Mouse (Mus musculus) embryonic facial prominence, embryonic 12.5 days (tissue): ENCODE results near the gene Atl1. TPM values are rescaled to one million over a fixed set of nuclear protein-coding genes. Genes with fewer than 3 reads are reported as not detected.

Experiments used
- ATAC-seq: fragments of 200-750 bp; cut with Nextera tagmentation; 2 replicates; pipeline ENCODE4 v1.8.0; 2017; ENCODE audit not compliant: insufficient number of reproducible peaks, insufficient read depth, low FRiP score, low TSS enrichment
- H3K27ac ChIP-seq: fragments of 300-500 bp; sonication (generic); 2 replicates; pipeline ENCODE4 v1.5.1; 2016; ENCODE audit warnings: mild to moderate bottlenecking
- H3K27me3 ChIP-seq: fragments of 300-500 bp; sonication (generic); 2 replicates; pipeline ENCODE4 v1.6.1; 2016; ENCODE audit warnings: mild to moderate bottlenecking, moderate library complexity
- H3K36me3 ChIP-seq: fragments of 300-500 bp; sonication (generic); 2 replicates; pipeline ENCODE4 v1.6.1; 2016; ENCODE audit warnings: mild to moderate bottlenecking
- H3K4me1 ChIP-seq: fragments of 300-500 bp; sonication (generic); 2 replicates; pipeline ENCODE4 v1.6.1; 2016
- H3K4me2 ChIP-seq: fragments of 300-500 bp; sonication (generic); replicated peaks from 2 replicates; pipeline ENCODE4 v1.6.1; 2016; ENCODE audit warnings: mild to moderate bottlenecking, moderate library complexity
- H3K4me3 ChIP-seq: fragments of 300-500 bp; sonication (generic); 2 replicates; pipeline ENCODE4 v1.5.1; 2016; ENCODE audit warnings: mild to moderate bottlenecking
- H3K9ac ChIP-seq: fragments of 300-500 bp; sonication (generic); 2 replicates; pipeline ENCODE4 v1.6.1; 2016; ENCODE audit warnings: mild to moderate bottlenecking, moderate library complexity
- H3K9me3 ChIP-seq: fragments of 300-500 bp; sonication (generic); 2 replicates; pipeline ENCODE4 v1.6.1; 2016; ENCODE audit warnings: mild to moderate bottlenecking, moderate library complexity
- WGBS: fragments of 180-500 bp; shearing (Covaris S2); methylation state at CpG from one replicate; pipeline ENCODE4 v1.1.7; 2016; 5-methylcytosine and 5-hydroxymethylcytosine counted together
- polyA plus RNA-seq: library from polyadenylated mRNA; unstranded; fragments of >200 nt; fragmentation: Nextera tagmentation; extraction: Ambion mirVana; gene quantifications from 2 replicates; pipeline ENCODE4 v1.2.1, GENCODE M21; 2016

Atl1 gene
- polyA plus RNA-seq, 1 experiment from 2014 or later: 9.4 TPM

DNA sequence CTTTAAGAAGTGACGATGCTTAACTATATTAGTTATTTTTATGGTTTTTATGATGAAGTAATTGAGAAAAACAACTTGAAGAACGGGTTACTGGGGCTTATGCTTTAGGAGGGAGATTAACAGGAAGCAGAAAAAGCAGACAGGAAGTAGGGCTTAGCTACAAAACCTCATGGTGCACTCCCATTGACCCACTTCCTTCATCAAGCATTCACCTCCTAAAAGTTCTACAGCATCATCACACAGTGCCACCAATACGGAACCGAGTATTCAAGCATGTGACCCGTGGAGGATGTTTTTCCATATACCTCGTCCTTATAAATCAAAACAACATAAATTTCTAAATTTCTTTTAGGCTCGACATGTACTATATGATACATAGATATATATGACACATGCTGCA, 20.3 kb downstream of the Atl1 start:
- no peaks in the 10 kb centered on the region for H3K9me3 ChIP-seq
- H3K4me1 ChIP-seq: peaks cover 10% of the 10 kb centered on the region
- 83% methylated on average over 7 of the region's 7 CpGs for WGBS
- no peak overlapping the region for H3K4me3 ChIP-seq
- H3K4me2 ChIP-seq: no peak overlapping the region
- no peak for ATAC-seq
- no peaks in the 10 kb centered on the region for H3K36me3 ChIP-seq
- no peaks in the 10 kb centered on the region for H3K27me3 ChIP-seq
- no peak overlapping the region for H3K27ac ChIP-seq
- no peak overlapping the region for H3K9ac ChIP-seq

DNA sequence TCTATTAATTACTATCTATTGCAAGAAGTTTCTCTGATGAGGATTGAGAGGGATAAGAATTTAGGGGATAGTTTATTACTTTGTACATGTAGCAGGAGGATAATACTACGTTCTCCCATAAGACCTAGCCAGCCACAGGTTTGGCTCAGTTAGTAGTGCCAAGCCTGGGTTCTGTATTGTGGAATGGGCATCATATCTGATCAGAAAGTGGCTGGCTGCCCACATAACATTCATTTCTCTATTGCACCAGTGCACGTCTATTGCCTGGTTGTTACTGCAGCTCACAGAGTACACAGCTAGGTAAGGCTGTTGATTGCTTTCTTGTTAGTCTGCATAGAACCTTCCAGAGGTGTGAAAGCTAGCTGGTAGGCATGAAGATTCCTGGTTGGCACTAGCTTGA, 25.5 kb downstream of the Atl1 start:
- 83% methylated on average over 2 of the region's 2 CpGs for WGBS

DNA sequence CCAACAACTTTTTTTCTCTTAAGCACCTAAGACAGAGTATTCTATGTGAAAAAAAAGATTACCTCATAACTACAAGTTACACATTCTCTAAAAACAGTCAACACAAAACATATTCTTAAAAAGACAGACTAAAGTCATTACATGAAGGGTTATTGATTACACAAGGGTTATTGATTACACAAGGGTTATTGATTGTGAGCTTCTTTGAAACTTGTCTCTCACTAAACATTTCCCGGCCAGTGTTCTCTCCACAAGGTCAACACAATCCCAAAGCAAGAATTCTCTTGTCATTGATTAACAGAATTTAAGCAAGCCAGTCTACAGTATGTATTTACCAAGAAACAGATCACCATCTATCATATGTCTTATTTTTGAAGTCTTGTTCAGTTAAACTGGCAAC, 29.7 kb downstream of the Atl1 start:
- Histone ChIP-seq H3K9me3 (no peaks in the 10 kb centered on the region), H3K27me3 (no peaks in the 10 kb centered on the region), H3K4me3 (no peak overlapping the region), H3K36me3 (no peaks in the 10 kb centered on the region), H3K4me2 (no peak overlapping the region), H3K27ac (no peak overlapping the region), H3K9ac (no peak overlapping the region), H3K4me1 (no peaks in the 10 kb centered on the region)
- ATAC-seq: no peak
- 87% methylated on average over 1 of the region's 1 CpGs for WGBS

More for the DNA sequence above, 25.5 kb downstream of the Atl1 start:
- Histone ChIP-seq H3K4me3 (no peak overlapping the region), H3K4me1 (no peaks in the 10 kb centered on the region), H3K9me3 (no peaks in the 10 kb centered on the region), H3K36me3 (no peaks in the 10 kb centered on the region), H3K27ac (no peak overlapping the region), H3K4me2 (no peak overlapping the region), H3K27me3 (no peaks in the 10 kb centered on the region), H3K9ac (no peak overlapping the region)
- no peak for ATAC-seq

DNA sequence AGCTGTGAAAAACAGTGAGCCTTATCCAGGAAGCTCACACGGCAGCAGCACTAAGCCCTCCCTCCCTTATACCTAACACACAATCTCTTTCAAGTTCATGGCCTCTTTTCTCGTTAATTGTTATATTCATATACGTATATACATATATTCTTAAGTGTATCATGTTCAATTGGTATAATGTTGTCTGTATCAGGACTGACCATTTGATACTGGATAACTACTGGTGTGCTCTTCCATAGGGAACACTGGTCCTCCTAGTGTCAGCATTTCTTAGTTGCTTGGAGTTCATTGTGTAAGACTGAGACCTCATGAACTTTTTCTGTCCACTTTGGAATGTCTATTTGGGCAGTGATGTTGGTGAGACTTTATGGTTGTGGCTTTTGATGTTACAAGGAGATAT, 30.7 kb downstream of the Atl1 start:
- Histone ChIP-seq H3K4me1 (no peaks in the 10 kb centered on the region), H3K4me3 (no peak overlapping the region), H3K4me2 (no peak overlapping the region), H3K9me3 (no peaks in the 10 kb centered on the region), H3K9ac (no peak overlapping the region), H3K27ac (no peak overlapping the region), H3K36me3 (no peaks in the 10 kb centered on the region), H3K27me3 (no peaks in the 10 kb centered on the region)
- ATAC-seq: no peak
- 73% methylated on average over 3 of the region's 3 CpGs for WGBS

DNA sequence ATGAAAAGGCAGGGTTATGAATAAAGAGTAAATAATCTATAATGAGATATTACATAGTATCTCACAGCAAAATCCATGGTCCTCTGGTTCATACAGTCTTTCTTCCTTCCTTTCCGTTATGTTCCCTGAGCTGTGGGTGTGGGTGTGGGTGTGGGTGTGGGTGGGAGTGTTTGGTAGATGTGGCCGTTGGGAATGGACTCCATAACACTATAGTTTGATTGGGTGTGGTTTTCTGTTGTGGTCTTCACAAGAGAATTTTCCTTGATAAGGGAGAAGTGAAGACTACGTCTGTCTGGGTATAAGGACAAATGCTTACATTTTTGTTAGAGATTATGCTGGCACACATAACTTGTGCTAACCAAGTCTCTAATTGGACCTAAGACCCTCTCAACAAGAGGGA, 31.2 kb downstream of the Atl1 start:
- 64% methylated on average over 3 of the region's 3 CpGs for WGBS
- Histone ChIP-seq H3K27me3 (no peaks in the 10 kb centered on the region), H3K9me3 (no peaks in the 10 kb centered on the region), H3K9ac (no peak overlapping the region), H3K4me2 (no peak overlapping the region), H3K4me3 (no peak overlapping the region), H3K4me1 (no peaks in the 10 kb centered on the region), H3K36me3 (no peaks in the 10 kb centered on the region), H3K27ac (no peak overlapping the region)
- ATAC-seq: no peak

DNA sequence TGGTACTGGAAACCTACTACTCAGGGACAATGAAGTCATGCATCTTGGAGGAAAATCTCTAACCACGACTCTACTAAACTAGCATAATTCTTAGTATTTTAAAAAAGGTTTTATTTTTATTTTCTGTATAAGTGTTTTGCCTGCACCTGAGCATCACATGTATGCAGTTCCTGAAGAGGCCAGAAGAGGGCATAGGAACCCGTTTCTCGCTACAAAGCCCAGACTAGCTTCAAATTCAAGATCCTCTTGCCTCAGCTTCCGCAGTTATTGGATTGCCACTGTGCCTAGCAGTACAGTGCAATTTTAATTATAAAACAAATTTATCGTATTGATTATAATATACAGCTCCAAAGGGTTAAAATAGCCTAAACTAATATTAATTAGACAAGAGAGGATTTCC, 31.6 kb downstream of the Atl1 start:
- no peak overlapping the region for H3K4me3 ChIP-seq
- H3K27ac ChIP-seq: no peak overlapping the region
- no peaks in the 10 kb centered on the region for H3K36me3 ChIP-seq
- WGBS: 11% methylated on average over 5 of the region's 5 CpGs
- no peak overlapping the region for H3K9ac ChIP-seq
- H3K9me3 ChIP-seq: no peaks in the 10 kb centered on the region
- H3K4me2 ChIP-seq: no peak overlapping the region
- H3K4me1 ChIP-seq: no peaks in the 10 kb centered on the region
- ATAC-seq: no peak
- H3K27me3 ChIP-seq: no peaks in the 10 kb centered on the region

GRCm38 (mm10) chr12:69926716-69927115, 34.3 kb downstream of the Atl1 start:
- no peak overlapping the region for H3K4me3 ChIP-seq
- no peaks in the 10 kb centered on the region for H3K4me1 ChIP-seq
- H3K9me3 ChIP-seq: no peaks in the 10 kb centered on the region
- H3K36me3 ChIP-seq: no peaks in the 10 kb centered on the region
- H3K9ac ChIP-seq: no peak overlapping the region
- H3K27ac ChIP-seq: no peak overlapping the region
- ATAC-seq: no peak
- 52% methylated on average over 7 of the region's 7 CpGs for WGBS
- H3K4me2 ChIP-seq: no peak overlapping the region
- H3K27me3 ChIP-seq: no peaks in the 10 kb centered on the region

GRCm38 (mm10) chr12:69937731-69938130, 45.3 kb downstream of the Atl1 start:
- peaks cover 3% of the 10 kb centered on the region for H3K36me3 ChIP-seq
- no peak overlapping the region for H3K27ac ChIP-seq
- no peak overlapping the region for H3K4me2 ChIP-seq
- 78% methylated on average over 5 of the region's 5 CpGs for WGBS
- no peak for ATAC-seq
- H3K27me3 ChIP-seq: no peaks in the 10 kb centered on the region
- no peak overlapping the region for H3K9ac ChIP-seq
- no peaks in the 10 kb centered on the region for H3K9me3 ChIP-seq
- H3K4me1 ChIP-seq: no peaks in the 10 kb centered on the region
- H3K4me3 ChIP-seq: no peak overlapping the region

- Histone ChIP-seq H3K4me1 (no peaks in the 10 kb centered on the region), H3K27me3 (no peaks in the 10 kb centered on the region), H3K9me3 (no peaks in the 10 kb centered on the region), H3K27ac (no peak overlapping the region), H3K4me2 (no peak overlapping the region), H3K4me3 (no peak overlapping the region), H3K36me3 (peaks cover 3% of the 10 kb centered on the region), H3K9ac (no peak overlapping the region)
- 57% methylated on average over 2 of the region's 2 CpGs for WGBS
- no peak for ATAC-seq
These were observed 46.9 kb downstream of the Atl1 start for GRCm38 (mm10) chr12:69939291-69939690.

DNA sequence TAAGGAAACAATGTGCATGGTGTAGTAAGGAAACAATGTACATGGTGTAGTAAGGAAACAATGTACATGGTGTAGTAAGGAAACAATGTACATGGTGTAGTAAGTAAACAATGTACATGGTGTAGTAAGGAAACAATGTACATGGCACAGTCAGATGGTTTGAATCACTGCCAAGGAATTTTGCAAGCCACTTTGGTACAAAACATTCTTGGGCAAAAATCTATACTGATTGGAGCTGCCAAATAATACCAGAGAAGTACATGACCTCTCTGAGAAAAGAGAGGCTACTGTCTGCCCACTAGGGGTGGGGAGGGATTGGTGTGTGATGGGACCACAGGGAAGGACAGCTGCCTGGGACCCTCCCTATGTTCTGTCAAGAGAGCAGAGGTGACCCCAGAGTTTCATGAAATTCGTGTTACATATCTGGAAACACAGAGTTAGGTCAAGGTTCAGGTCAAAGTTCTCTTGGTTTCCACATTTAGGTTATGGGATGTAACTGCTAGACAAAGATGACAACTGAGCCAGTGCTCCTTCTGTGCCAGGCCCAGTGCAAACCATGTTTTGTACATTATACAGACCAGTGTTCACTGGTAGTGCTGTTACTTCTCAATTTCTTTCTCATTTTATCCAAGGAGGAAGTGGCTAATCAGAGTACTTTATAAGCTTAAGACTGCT, 49.4 kb downstream of the Atl1 start:
- no peak overlapping the region for H3K4me3 ChIP-seq
- ATAC-seq: no peak
- H3K9me3 ChIP-seq: no peaks in the 10 kb centered on the region
- H3K9ac ChIP-seq: no peak overlapping the region
- no peaks in the 10 kb centered on the region for H3K4me1 ChIP-seq
- H3K36me3 ChIP-seq: peaks cover 3% of the 10 kb centered on the region
- no peaks in the 10 kb centered on the region for H3K27me3 ChIP-seq
- 45% methylated on average over 1 of the region's 1 CpGs for WGBS
- H3K27ac ChIP-seq: no peak overlapping the region
- no peak overlapping the region for H3K4me2 ChIP-seq

GRCm38 (mm10) chr12:69945861-69946260, 53.4 kb downstream of the Atl1 start:
- Histone ChIP-seq H3K4me2 (no peak overlapping the region), H3K4me1 (no peaks in the 10 kb centered on the region), H3K9me3 (no peaks in the 10 kb centered on the region), H3K9ac (no peak overlapping the region), H3K27me3 (no peaks in the 10 kb centered on the region), H3K27ac (no peak overlapping the region), H3K36me3 (no peaks in the 10 kb centered on the region), H3K4me3 (no peak overlapping the region)
- ATAC-seq: no peak
- 91% methylated on average over 5 of the region's 5 CpGs for WGBS

DNA sequence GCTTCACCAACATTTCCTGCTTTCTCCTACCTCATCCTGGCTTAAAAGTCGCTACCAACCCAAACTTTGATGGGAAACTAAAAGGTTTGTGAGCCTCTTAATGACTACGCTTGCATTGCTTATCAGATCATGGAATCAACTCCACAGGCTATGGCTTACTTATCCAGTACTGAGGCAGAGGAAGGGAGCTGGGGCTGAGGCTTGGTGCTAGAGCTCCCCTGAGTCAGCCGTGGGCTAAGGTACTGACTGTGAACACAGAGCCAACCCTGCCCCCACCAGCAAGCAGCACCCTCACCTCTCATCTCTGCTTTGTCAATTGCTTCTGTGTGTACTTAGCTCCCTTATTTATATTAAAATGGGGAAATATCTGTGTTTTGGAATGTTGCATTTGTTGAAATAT, 55.1 kb downstream of the Atl1 start:
- Histone ChIP-seq H3K9ac (no peak overlapping the region), H3K27me3 (no peaks in the 10 kb centered on the region), H3K27ac (no peak overlapping the region), H3K4me2 (no peak overlapping the region), H3K9me3 (no peaks in the 10 kb centered on the region), H3K4me1 (no peaks in the 10 kb centered on the region), H3K36me3 (no peaks in the 10 kb centered on the region), H3K4me3 (no peak overlapping the region)
- WGBS: 69% methylated on average over 3 of the region's 3 CpGs
- no peak for ATAC-seq

- Histone ChIP-seq H3K27me3 (no peaks in the 10 kb centered on the region), H3K36me3 (peaks cover 16% of the 10 kb centered on the region), H3K4me3 (no peak overlapping the region), H3K27ac (no peak overlapping the region), H3K9me3 (no peaks in the 10 kb centered on the region), H3K4me1 (no peaks in the 10 kb centered on the region), H3K9ac (no peak overlapping the region), H3K4me2 (no peak overlapping the region)
- ATAC-seq: no peak
- 82% methylated on average over 2 of the region's 2 CpGs for WGBS
These were observed 65.0 kb downstream of the Atl1 start for GRCm38 (mm10) chr12:69957378-69957777.
